Mouse (Mus musculus) heart, postnatal 0 days (tissue): ENCODE measurements around the gene Flot1. TPM values are rescaled to one million over a fixed set of nuclear protein-coding genes. Genes with fewer than 3 reads are reported as not detected.

ENCODE experiments used
- ATAC-seq: fragments of 200-750 bp; cut with Nextera tagmentation; 2 replicates; pipeline ENCODE4 v1.8.0; 2017; ENCODE audit warnings: low read depth, moderate number of reproducible peaks, moderate library complexity; ENCODE audit not compliant: insufficient read depth
- DNase-seq: peaks from one replicate; pipeline ENCODE4 v3.0.0-alpha.2; 2016; ENCODE audit warnings: low spot score
- H3K27ac ChIP-seq: fragments of 300-500 bp; sonication (generic); 2 replicates; pipeline ENCODE4 v1.5.1; 2014; ENCODE audit warnings: low read depth, mild to moderate bottlenecking
- H3K27me3 ChIP-seq: fragments of 300-500 bp; sonication (generic); 2 replicates; pipeline ENCODE4 v1.6.1; 2014; ENCODE audit warnings: low read length, mixed read lengths; ENCODE audit not compliant: control insufficient read depth, insufficient read depth
- H3K36me3 ChIP-seq: fragments of 300-500 bp; sonication (generic); replicated peaks from 2 replicates; pipeline ENCODE4 v1.6.1; 2014; ENCODE audit warnings: low read length, mixed read lengths; ENCODE audit not compliant: control insufficient read depth, insufficient read depth
- H3K4me1 ChIP-seq: fragments of 300-500 bp; sonication (generic); 2 replicates; pipeline ENCODE4 v1.6.1; 2014; ENCODE audit warnings: antibody characterized with exemption; ENCODE audit not compliant: control insufficient read depth, insufficient read depth
- H3K4me2 ChIP-seq: fragments of 300-500 bp; sonication (generic); 2 replicates; pipeline ENCODE4 v1.6.1; 2014; ENCODE audit warnings: low read depth, mild to moderate bottlenecking, low read length, moderate library complexity
- H3K4me3 ChIP-seq: fragments of 300-500 bp; sonication (generic); 2 replicates; pipeline ENCODE4 v1.5.1; 2014; ENCODE audit warnings: low read depth, low read length
- H3K9ac ChIP-seq: fragments of 300-500 bp; sonication (generic); replicated peaks from 2 replicates; pipeline ENCODE4 v1.6.1; 2014; ENCODE audit warnings: low read depth, low read length, mixed read lengths
- H3K9me3 ChIP-seq: fragments of 300-500 bp; sonication (generic); replicated peaks from 2 replicates; pipeline ENCODE4 v1.6.1; 2016; ENCODE audit warnings: low read length; ENCODE audit not compliant: control insufficient read depth
- CTCF ChIP-seq: IDR thresholded peaks from 2 replicates; pipeline ENCODE4 v1.5.1; 2016; ENCODE audit warnings: antibody characterized with exemption, control low read depth, low read depth
- EP300 ChIP-seq: IDR thresholded peaks from 2 replicates; pipeline ENCODE4 v1.6.1; 2016; ENCODE audit warnings: antibody characterized with exemption, low read depth
- WGBS: fragments of 180-500 bp; shearing (Covaris S2); extraction: QIAGEN DNeasy Blood & Tissue Kit; methylation state at CpG from one replicate; pipeline ENCODE4 v1.1.7; 2014; 5-methylcytosine and 5-hydroxymethylcytosine counted together
- polyA plus RNA-seq: library from polyadenylated mRNA; unstranded; fragments of >200 nt; fragmentation: Nextera tagmentation; extraction: Ambion mirVana; gene quantifications from 2 replicates; pipeline ENCODE4 v1.2.1, GENCODE M21; 2015
- total RNA-seq: library from RNA; depleted of rRNA; stranded (reverse); fragments of >200 nt; gene quantifications from 2 replicates; pipeline ENCODE4 v1.2.3, GENCODE M21; 2014; ENCODE audit warnings: low replicate concordance

The Flot1 gene
- total and polyA plus RNA-seq, 2 experiments from 2014 or later = 132 to 163 TPM

- H3K4me2 ChIP-seq = peak overlapping the region; percentile 78
- 6% methylated on average over 12 of the region's 12 CpGs for whole genome bisulfite sequencing
- DNase-seq (no peak), ATAC-seq (no peak)
- peak overlapping the region; percentile 60 for H3K9ac ChIP-seq
- H3K4me1 ChIP-seq = peaks cover 10% of the 10 kb centered on the region; the same call in 1 of the 2 replicates
- no peak for TF ChIP-seq EP300
- no peak for TF ChIP-seq CTCF
- H3K36me3 ChIP-seq = peaks cover 19% of the 10 kb centered on the region
- peak overlapping the region; percentile 89 for H3K27ac ChIP-seq
- H3K9me3 ChIP-seq = no peaks in the 10 kb centered on the region
- H3K4me3 ChIP-seq = peak overlapping the region; percentile 82
- no peaks in the 10 kb centered on the region for H3K27me3 ChIP-seq
Observed at GRCm38 (mm10) chr17:35860831-35861197, 37.8 kb downstream of the Flot1 start.

- DNase-seq = peak; percentile 97
- peak; percentile 89 for ATAC-seq
- WGBS = under 1% methylated on average over 47 of the region's 47 CpGs
- peak within 1 kb of the TSS; percentile 82 for H3K4me3 ChIP-seq
- peaks cover 10% of the 10 kb centered on the region; the same call in 1 of the 2 replicates for H3K4me1 ChIP-seq
- peak within 1 kb of the TSS; percentile 78 for H3K4me2 ChIP-seq
- H3K27ac ChIP-seq = peak within 1 kb of the TSS; percentile 89
- H3K9ac ChIP-seq = peak within 1 kb of the TSS; percentile 60
- no peaks in the 10 kb centered on the region for H3K9me3 ChIP-seq
- H3K27me3 ChIP-seq = no peaks in the 10 kb centered on the region
- TF ChIP-seq EP300 (peak; percentile 24; the same call in 1 of the 2 replicates), CTCF (peak; percentile 58)
- peaks cover 19% of the 10 kb centered on the region for H3K36me3 ChIP-seq
Observed at GRCm38 (mm10) chr17:35861198-35861857, 38.3 kb downstream of the Flot1 start, which contains the start of gene Nrm. Gene Nrm, plus strand, starts transcription at chr17:35861318.

GRCm38 (mm10) chr17:35864832-35865353 lies 41.9 kb downstream of the Flot1 start:
- Histone ChIP-seq H3K27ac (peak overlapping the region; percentile 96), H3K27me3 (no peaks in the 10 kb centered on the region), H3K4me3 (peak overlapping the region; percentile 66), H3K9me3 (no peaks in the 10 kb centered on the region), H3K36me3 (no peaks in the 10 kb centered on the region), H3K4me2 (peak overlapping the region; percentile 86), H3K9ac (peak overlapping the region; percentile 77), H3K4me1 (peaks cover 17% of the 10 kb centered on the region; the same call in 1 of the 2 replicates)
- no peak for TF ChIP-seq CTCF
- TF ChIP-seq EP300 = no peak
- whole genome bisulfite sequencing = 25% methylated on average over 10 of the region's 10 CpGs
- ATAC-seq = no peak
- DNase-seq = no peak

GRCm38 (mm10) chr17:35865481-35866280 lies 42.7 kb downstream of the Flot1 start, which contains the start of gene Ppp1r18:
Gene Ppp1r18, plus strand, starts transcription at chr17:35865593.
- H3K36me3 ChIP-seq = no peaks in the 10 kb centered on the region
- H3K9me3 ChIP-seq = no peaks in the 10 kb centered on the region
- peak; percentile 84 for DNase-seq
- TF ChIP-seq CTCF = no peak
- TF ChIP-seq EP300 = 0 out of 2 replicates have a peak, but pooled peaks have one; percentile 69
- no peaks in the 10 kb centered on the region for H3K27me3 ChIP-seq
- peak within 1 kb of the TSS; percentile 66 for H3K4me3 ChIP-seq
- peak within 1 kb of the TSS; percentile 96 for H3K27ac ChIP-seq
- peak within 1 kb of the TSS; percentile 77 for H3K9ac ChIP-seq
- peak; percentile 54 for ATAC-seq
- peaks cover 14% of the 10 kb centered on the region; the same call in 1 of the 2 replicates for H3K4me1 ChIP-seq
- WGBS = under 1% methylated on average over 43 of the region's 48 CpGs
- peak within 1 kb of the TSS; percentile 86 for H3K4me2 ChIP-seq

- no peaks in the 10 kb centered on the region for H3K9me3 ChIP-seq
- H3K27me3 ChIP-seq = no peaks in the 10 kb centered on the region
- peak overlapping the region; percentile 77 for H3K9ac ChIP-seq
- peak overlapping the region; percentile 86 for H3K4me2 ChIP-seq
- TF ChIP-seq CTCF = no peak
- no peak for TF ChIP-seq EP300
- H3K4me1 ChIP-seq = peaks cover 16% of the 10 kb centered on the region
- H3K27ac ChIP-seq = peak overlapping the region; percentile 96
- H3K36me3 ChIP-seq = 0 out of 2 replicates have a peak, but pooled peaks cover 3% of the 10 kb centered on the region
- DNase-seq (peak; percentile 67), ATAC-seq (peak; percentile 34)
- under 1% methylated on average over 31 of the region's 38 CpGs for WGBS
- H3K4me3 ChIP-seq = peak overlapping the region; percentile 66
Observed at GRCm38 (mm10) chr17:35866281-35866831, 43.3 kb downstream of the Flot1 start.
